Mouse (Mus musculus) granulocyte monocyte progenitor cell, adult 5-6 weeks (primary cell): ENCODE results near the gene Abca6. TPM values are rescaled to one million over a fixed set of nuclear protein-coding genes. Genes with fewer than 3 reads are reported as not detected.

ENCODE experiments used
- ATAC-seq: replicated peaks from 2 replicates; pipeline ENCODE4 v1.8.0; 2016; ENCODE audit warnings: mild to moderate bottlenecking, moderate TSS enrichment, inconsistent platforms; ENCODE audit not compliant: poor library complexity, severe bottlenecking
- total RNA-seq, 2 experiments: library from RNA; stranded (forward) in 1 of 2; stranded (reverse) in 1 of 2; fragments of 200-712, 200-1000 nt in 1 of 2; fragments of >200 nt in 1 of 2; fragmentation: Nextera tagmentation in 1 of 2; gene quantifications; 2 replicates each; pipeline ENCODE4 v1.2.3; 2014 to 2017

The Abca6 gene
- total RNA-seq, 2 experiments from 2014 or later, result 0.26 to 0.34 TPM

DNA sequence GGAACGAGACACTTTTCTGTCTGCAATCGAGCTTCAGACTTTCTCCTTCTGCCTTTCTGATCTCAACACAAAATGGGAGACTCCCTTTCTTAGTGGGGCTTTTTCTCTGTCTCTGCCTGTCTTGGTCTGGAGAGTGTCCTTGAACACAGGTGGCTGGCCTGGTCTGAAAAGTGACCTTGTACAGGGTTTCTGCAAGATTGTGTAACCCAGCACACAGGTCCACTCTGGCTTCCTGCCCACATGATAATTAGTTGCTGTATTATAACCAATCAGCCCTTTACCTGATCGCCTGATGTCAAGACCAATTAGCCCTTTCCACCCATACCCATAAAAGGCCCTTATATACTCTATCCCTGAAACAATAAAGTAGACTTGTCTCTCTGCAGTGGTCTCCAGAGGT, 52.7 kb downstream of the Abca6 start:
- ATAC-seq, result no peak

DNA sequence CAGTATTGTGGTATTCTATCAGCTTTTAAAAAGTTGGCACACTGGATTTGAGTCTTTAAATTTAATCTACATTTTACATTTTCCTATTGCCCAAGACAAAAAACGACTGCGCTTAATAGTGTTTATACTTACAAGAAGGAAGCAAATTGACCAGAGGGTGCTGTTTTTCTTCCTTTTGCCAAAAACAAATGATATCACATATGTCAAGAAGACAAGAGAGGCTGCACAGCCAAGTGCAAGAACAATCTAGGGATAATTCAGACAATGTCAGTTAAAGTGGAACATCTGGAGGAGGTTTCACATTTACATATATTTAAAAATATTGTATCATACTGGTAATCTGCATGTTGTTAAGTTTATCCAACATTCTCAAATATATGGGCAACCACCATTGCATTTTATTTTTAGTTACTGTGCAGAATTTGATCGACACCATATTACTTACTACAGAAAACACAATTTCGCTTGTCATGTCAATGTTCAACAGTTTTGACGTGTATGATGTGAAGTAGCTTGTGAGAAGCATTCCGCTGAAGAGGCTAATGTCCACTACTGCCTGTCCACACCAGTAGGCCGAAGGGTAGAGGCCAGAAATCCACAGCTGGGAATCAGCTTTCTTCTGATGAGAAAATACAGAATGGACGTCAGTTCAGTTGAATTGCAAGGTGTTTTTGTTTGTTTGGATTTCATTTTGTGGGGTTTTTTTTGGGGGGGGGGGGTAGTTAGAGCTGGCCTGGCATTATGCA, 54.8 kb downstream of the Abca6 start:
- ATAC-seq, result no peak

DNA sequence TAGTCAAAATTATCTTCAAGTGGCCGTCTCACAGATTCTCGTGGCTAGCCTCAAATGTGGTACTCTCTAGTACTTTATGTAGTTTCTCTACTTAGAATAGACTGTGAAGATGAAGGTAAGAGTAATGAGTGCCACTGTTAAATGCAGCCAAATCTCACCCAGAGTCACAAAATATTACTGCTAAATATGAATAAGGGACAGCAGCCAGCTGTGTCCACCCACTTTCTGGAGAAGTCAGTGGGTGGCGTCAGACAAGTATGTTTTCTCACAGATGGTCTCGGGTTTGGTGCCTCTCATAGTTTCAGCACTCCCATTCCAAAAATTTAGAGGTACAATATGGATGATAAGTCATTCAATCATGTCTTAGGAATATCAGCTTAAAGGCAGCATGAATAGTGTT, 56.3 kb downstream of the Abca6 start:
- ATAC-seq, result no peak

DNA sequence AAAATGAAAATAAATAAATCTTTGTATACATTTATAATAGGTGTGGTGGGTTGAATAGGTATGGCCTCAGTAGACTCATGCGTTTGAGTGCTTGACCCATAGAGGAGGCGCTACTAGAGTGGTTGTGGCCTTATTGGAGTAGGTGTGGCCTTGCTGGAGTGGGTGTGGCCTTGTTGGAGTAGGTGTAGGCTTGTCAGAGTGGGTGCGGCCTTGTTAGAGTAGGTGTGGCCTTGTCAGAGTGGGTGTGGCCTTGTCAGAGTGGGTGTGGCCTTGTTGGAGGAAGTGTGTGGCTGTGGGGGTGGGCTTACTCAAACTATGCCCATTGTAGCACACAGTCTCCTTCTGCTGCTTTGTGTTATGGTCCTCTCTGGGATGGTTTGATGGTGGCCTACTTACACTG, 80.4 kb downstream of the Abca6 start:
- no peak for ATAC-seq

DNA sequence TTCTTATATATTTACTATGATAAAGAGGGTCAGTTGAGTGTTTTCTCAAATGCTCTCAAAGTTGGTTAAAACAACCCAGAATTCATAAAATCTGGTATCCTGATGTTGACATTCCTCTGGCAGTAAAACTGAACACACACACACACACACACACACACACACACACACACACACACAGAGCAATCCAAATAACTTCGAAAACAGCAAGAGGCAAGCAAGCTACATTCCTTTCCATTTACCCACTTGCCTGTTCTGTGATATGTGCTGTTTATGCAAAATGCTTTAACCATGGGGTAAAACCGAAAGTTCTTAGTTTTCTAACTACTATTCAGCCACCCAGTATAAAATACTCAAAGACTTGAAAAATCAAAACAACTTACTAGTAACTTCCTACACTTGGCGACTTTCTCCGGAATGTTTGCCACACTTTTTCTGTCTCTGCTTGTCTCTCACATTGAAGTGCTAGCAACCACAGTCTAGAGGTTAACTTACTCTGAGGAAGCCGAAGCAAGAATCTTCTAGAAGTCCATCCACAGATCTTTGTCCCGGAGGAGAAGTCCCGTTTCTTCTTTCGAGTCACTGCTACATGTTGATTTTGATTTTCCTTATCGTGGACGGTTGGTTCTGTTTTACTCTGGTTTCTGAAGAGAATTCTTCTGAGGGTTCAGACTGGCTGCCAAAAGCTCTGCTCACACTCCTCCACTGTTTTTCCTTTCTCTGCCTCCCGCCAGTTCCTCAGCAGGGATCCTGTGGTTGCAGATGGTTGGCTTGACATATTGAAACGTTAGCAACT, 83.9 kb downstream of the Abca6 start, which contains the start of gene Abca9:
TSS of gene Abca9 (minus strand) at position 738 of the 793 bp plus-strand sequence.
- no peak for ATAC-seq

DNA sequence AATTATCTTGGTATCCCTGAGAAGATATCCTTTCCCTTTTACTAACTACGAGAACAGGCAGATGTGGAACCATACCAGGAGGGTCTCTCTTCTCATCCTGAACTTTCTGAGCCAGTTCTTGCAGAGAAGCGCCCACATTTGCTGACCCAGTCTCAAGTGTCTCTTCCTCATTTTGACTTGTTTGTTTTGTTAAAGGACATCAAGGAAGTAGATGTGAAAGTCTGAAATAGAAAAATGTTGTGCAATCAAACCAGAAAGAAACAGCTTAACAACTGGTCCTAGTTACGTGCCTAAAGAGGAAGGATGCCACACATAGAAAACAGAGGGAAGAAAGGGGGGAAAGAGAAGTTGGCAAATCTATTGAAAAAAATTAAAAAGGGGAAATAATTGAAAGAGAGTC, 85.8 kb downstream of the Abca6 start:
- ATAC-seq, result peak; percentile 100

DNA sequence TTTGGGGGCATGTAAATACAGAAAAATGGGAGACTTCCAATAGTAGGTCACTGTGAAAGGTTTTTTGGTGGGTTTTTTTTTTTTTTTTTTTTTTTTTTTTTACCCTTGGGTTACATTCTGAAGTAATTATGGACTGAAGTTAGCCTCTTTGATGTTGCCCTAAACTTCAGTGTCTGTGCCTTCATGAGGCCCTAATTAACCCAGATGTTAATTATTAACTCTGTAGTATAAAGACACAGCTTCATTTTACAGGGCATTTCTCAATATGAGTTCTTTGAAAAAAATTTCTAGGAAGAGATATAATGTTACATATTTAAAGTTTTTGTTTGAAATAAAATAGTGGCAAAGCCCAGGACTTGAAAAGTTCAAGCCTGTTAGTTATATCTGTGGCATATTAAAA, 86.2 kb downstream of the Abca6 start:
- ATAC-seq, result no peak

DNA sequence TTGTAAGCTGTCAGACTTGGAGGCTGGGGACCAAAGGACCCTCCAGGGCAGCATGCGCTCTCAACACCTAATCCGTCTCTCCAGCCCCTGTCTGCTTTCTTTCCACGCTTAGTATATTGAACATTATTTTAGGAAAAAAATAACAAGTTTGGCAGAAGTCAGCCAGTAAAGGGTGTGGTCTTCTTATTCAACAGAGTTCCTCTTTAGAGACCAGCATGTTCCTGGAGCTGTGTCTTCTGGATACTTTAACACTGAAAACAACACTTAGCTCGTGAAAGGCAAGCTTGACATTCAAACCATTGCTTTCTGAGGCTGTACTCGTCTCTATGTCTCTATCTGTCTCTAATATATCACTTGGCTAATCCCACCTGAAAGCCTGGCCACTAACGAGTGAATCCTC, 94.5 kb downstream of the Abca6 start:
- ATAC-seq, result no peak

DNA sequence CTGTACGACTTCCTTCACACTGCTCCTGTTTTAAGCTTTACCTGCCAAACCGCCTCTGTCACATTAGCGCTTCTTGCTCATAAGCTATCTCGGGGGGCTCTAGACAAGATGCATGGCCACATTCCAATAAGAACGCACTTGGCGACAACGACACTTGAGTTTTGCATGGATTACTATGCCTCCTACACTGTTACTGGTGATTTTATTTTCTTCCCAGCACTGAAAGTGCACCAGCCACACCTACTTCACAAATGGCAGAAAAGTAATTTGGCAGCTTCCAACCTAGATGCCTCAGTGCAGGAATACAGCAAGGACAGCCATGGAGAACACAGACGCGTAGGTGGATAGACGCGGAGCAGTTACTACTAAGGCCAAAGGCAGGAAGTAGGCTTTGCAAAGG, 95.6 kb downstream of the Abca6 start:
- ATAC-seq, result no peak

DNA sequence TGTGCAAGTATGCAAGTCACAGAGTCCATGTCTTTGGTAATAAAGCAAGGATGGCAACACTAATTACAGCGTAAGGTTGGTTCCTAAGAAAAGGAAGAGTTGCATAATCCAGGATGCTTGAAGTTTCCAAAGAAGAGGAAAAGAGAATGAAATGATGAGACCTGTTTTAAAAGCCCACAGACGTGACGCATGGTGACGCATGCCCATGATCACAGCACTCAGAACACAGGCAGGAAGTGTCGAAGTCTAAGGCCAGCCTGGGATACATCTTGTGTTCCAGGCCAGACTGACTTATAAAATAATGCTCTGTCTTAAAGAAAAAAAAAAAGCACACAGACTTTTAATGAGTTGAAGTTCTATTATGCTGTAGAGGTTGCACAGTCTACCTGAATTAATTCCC, 103.9 kb downstream of the Abca6 start:
- peak; percentile 63 for ATAC-seq

DNA sequence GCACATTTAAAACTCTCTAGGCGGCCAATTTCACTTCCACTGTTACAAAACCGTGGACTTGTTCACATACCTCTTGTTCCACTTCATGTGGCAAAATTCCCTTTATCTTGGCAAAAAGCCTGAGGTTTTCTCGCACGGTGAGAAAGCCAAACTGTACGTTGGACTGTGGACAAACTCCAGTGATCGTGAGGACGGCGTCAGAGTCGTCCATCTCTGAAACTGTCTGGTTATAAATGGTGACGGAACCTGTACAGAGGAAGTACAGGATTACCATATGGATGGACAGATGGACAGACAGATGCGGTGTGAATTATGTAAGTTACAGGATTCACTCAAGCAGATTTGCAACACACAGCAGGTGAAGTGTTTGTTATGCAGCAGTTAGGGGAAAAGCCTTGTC, 106.2 kb downstream of the Abca6 start:
- no peak for ATAC-seq

DNA sequence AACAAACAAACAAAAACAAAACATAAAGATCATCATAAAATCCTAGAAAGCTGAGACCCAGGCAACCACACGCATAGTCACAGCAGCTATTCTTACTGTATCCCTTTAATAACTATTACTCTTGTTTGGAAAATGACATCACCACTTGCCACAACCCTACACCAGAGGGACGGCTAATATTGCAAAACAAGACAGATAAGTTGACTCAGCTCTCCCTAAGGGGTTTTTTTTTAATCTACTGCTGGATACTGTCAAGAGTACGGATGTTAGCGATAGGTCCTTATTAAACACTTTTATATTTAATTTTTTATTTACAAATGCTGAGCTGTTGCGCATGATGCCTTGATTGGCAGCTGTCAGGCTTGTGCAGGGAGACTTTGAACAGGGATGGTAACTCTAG, 120.8 kb downstream of the Abca6 start:
- peak; percentile 74 for ATAC-seq

Other genes with a start within 250 kb of the Abca6 start
- not detected in 2 replicates for gene Abca8a, start 155.8 kb downstream of the Abca6 start, total RNA-seq (2014; fragmentation: Nextera tagmentation)
- gene Abca8a, start 155.8 kb downstream of the Abca6 start, total RNA-seq (2017), result not detected in 2 replicates
- gene Abca9, start 83.6 kb downstream of the Abca6 start, total RNA-seq (2014; fragmentation: Nextera tagmentation), result 1.8 and 2.4 TPM in 2 replicates
- gene Abca9, start 83.6 kb downstream of the Abca6 start, total RNA-seq (2017), result 4.4 and 4.5 TPM in 2 replicates
- gene Abca5, start 85.9 kb upstream of the Abca6 start, total RNA-seq (2014; fragmentation: Nextera tagmentation), result not detected in 2 replicates
- gene Abca5, start 85.9 kb upstream of the Abca6 start, total RNA-seq (2017), result 0.41 TPM in 1 of 2 replicates, not detected in the other
- 10.1 and 12.9 TPM in 2 replicates for gene Map2k6, start 147.3 kb upstream of the Abca6 start, total RNA-seq (2014; fragmentation: Nextera tagmentation)
- gene Map2k6, start 147.3 kb upstream of the Abca6 start, total RNA-seq (2017), result 18.8 and 20.9 TPM in 2 replicates